Comparison of ENCODE assay signal across 9 mouse cellular contexts in genomic region chr11:24080541-24080940, GRCm38 (mm10). TPM values are rescaled to one million over a fixed set of nuclear protein-coding genes. Genes with fewer than 3 reads are reported as not detected.
A peak's percentile ranks its signal among the peaks of the same experiment; 100 is the strongest.
DNase-seq lines count a peak whose midpoint lies in the region; ATAC-seq and TF ChIP-seq lines count a peak whose summit lies in the region.
"Had no signal": no experiment of that assay in that cellular context is flagged by ENCODE, and none has a peak within 500 bp of the region (broad histone marks: within the 10 kb centered on the region; RNA-seq: fewer than 3 reads in every experiment).

No protein-coding gene starts in this region.

- no peak for TF ChIP-seq CTCF in layer of hippocampus, adult 2 months (conservative IDR thresholded peaks at IDR 0.05)
- TF ChIP-seq CTCF in bone marrow, adult 2 months (IDR thresholded peaks at IDR 0.05; ENCODE audit: control insufficient read depth, insufficient read depth, low read length) = no peak

- peaks cover under 1% of the 10 kb centered on the region for H3K36me3 ChIP-seq in heart, embryonic 10.5 days
- H3K36me3 ChIP-seq in limb, embryonic 14.5 days (ENCODE audit: control insufficient read depth, insufficient read depth, low read length) = peaks cover 8% of the 10 kb centered on the region
- peaks cover 5% of the 10 kb centered on the region for H3K36me3 ChIP-seq in neural tube, embryonic 13.5 days

- H3K4me1 ChIP-seq in bone marrow, adult 2 months (ENCODE audit: control insufficient read depth, insufficient read depth, low read length) = peaks cover 2% of the 10 kb centered on the region; the same call in 1 of the 2 replicates
- peaks cover 14% of the 10 kb centered on the region for H3K4me1 ChIP-seq in heart, embryonic 10.5 days
- H3K4me1 ChIP-seq in limb, embryonic 14.5 days (ENCODE audit: control insufficient read depth, insufficient read depth, low read length) = peaks cover 16% of the 10 kb centered on the region; the same call in 1 of the 2 replicates
- peaks cover 40% of the 10 kb centered on the region for H3K4me1 ChIP-seq in neural tube, embryonic 13.5 days (replicated peaks)

- H3K4me3 ChIP-seq in layer of hippocampus, adult 2 months = peak overlapping the region; percentile 79
- peak overlapping the region; percentile 76 for H3K4me3 ChIP-seq in bone marrow, adult 2 months (replicated peaks; ENCODE audit: control insufficient read depth, low read depth, low read length)
- H3K4me3 ChIP-seq in heart, embryonic 10.5 days = peak overlapping the region; percentile 78
- H3K4me3 ChIP-seq in limb, embryonic 14.5 days (replicated peaks; ENCODE audit: low read length) = peak overlapping the region; percentile 75
- H3K4me3 ChIP-seq in neural tube, embryonic 13.5 days = peak overlapping the region; percentile 81
- H3K4me3 ChIP-seq: myocyte had no signal

- DNase-seq in layer of hippocampus, adult 2 months (ENCODE audit: low spot score in 2 of 2) = peak in 1 of 2 experiments; percentile 67
- DNase-seq in layer of hippocampus, adult 9-11 months = no peak
- DNase-seq in heart, embryonic 10.5 days (ENCODE audit: low spot score) = no peak
- DNase-seq in limb, embryonic 14.5 days (ENCODE audit: low spot score) = peak; percentile 57
- DNase-seq in thymus, postnatal 0 days (ENCODE audit: low spot score) = peak; percentile 39
- no peak for DNase-seq in urinary bladder, postnatal 36 days (ENCODE audit: low spot score in 2 of 2)

- no peaks in the 10 kb centered on the region for H3K9me3 ChIP-seq in heart, embryonic 10.5 days
- H3K9me3 ChIP-seq in limb, embryonic 14.5 days (ENCODE audit: control insufficient read depth, low read length) = no peaks in the 10 kb centered on the region
- no peaks in the 10 kb centered on the region for H3K9me3 ChIP-seq in neural tube, embryonic 13.5 days

- ATAC-seq in limb, embryonic 14.5 days (ENCODE audit: low FRiP score, low read depth) = peak; percentile 17
- ATAC-seq in neural tube, embryonic 13.5 days (ENCODE audit: low read depth) = peak; percentile 51

- TF ChIP-seq POLR2A in bone marrow, adult 2 months (IDR thresholded peaks at IDR 0.05; ENCODE audit: borderline replicate concordance, control insufficient read depth, low read depth, low read length) = no peak
- no peak for TF ChIP-seq POLR2A in limb, embryonic 14.5 days (IDR thresholded peaks at IDR 0.05; ENCODE audit: borderline replicate concordance, extremely low read depth, insufficient read depth, insufficient read length)

- H3K27ac ChIP-seq in layer of hippocampus, adult 2 months = peak overlapping the region; percentile 95
- peak overlapping the region; percentile 43 for H3K27ac ChIP-seq in bone marrow, adult 2 months (ENCODE audit: control insufficient read depth, insufficient read depth, low read depth, low read length, poor library complexity)
- peak overlapping the region; percentile 92 for H3K27ac ChIP-seq in heart, embryonic 10.5 days
- H3K27ac ChIP-seq in limb, embryonic 14.5 days (replicated peaks; ENCODE audit: low read depth, low read length) = peak overlapping the region; percentile 97
- peak overlapping the region; percentile 99 for H3K27ac ChIP-seq in neural tube, embryonic 13.5 days (replicated peaks)

- peak overlapping the region; percentile 96 for H3K9ac ChIP-seq in limb, embryonic 14.5 days (ENCODE audit: low read depth, low read length, severe bottlenecking)
- H3K9ac ChIP-seq in neural tube, embryonic 13.5 days = peak overlapping the region; percentile 98

- H3K4me2 ChIP-seq in limb, embryonic 14.5 days (replicated peaks; ENCODE audit: low read depth, low read length, severe bottlenecking) = peak overlapping the region; percentile 95
- peak overlapping the region; percentile 78 for H3K4me2 ChIP-seq in neural tube, embryonic 13.5 days

- WGBS in bone marrow, adult 2 months = under 1% methylated on average over 30 of the region's 30 CpGs
- under 1% methylated on average over 30 of the region's 30 CpGs for WGBS in heart, embryonic 10.5 days
- WGBS in limb, embryonic 14.5 days = under 1% methylated on average over 21 of the region's 30 CpGs
- WGBS in neural tube, embryonic 13.5 days = under 1% methylated on average over 28 of the region's 30 CpGs

- no peaks in the 10 kb centered on the region; the same call in 1 of the 2 replicates for H3K27me3 ChIP-seq in heart, embryonic 10.5 days (ENCODE audit: insufficient read depth, poor library complexity, severe bottlenecking)
- no peaks in the 10 kb centered on the region for H3K27me3 ChIP-seq in limb, embryonic 14.5 days (ENCODE audit: control insufficient read depth, insufficient read depth, low read length)
- no peaks in the 10 kb centered on the region for H3K27me3 ChIP-seq in neural tube, embryonic 13.5 days

RNA-seq across cellular contexts. Expression of gene Bcl11a, which starts 2.7 kb away (rescaled TPM):
- 100 to 1,000 TPM; 117 to 121 TPM for total RNA-seq in layer of hippocampus, adult 2 months (2021)
- 23.1 and 23.5 TPM in 2 replicates for polyA plus RNA-seq in bone marrow, adult 2 months (2011; ENCODE audit: insufficient read depth, insufficient read length, low replicate concordance, missing spikeins)
- 13.5 and 23.5 TPM in 2 replicates for polyA plus RNA-seq in heart, embryonic 10.5 days (2016; fragmentation: Nextera tagmentation; extraction: Ambion mirVana)
- polyA plus RNA-seq in limb, embryonic 14.5 days (2012; rRNA removed) = 33.8 and 38.2 TPM in 2 replicates
- polyA plus RNA-seq in limb, embryonic 14.5 days (2014; fragmentation: Nextera tagmentation; extraction: Ambion mirVana) = 61.7 and 74.9 TPM in 2 replicates
- 125 and 131 TPM in 2 replicates for polyA plus RNA-seq in neural tube, embryonic 13.5 days (2015; fragmentation: Nextera tagmentation; extraction: Ambion mirVana)
- 7.4 and 8.0 TPM in 2 replicates for polyA plus RNA-seq in thymus, postnatal 0 days (2015; fragmentation: Nextera tagmentation; extraction: Ambion mirVana)
- polyA plus RNA-seq: myocyte had no signal

RNA-seq across cellular contexts. Expression of gene A830031A19Rik, which starts 5.7 kb away (rescaled TPM):
- 1 to 10 TPM; 1.3 to 1.7 TPM for total RNA-seq in layer of hippocampus, adult 2 months (2021)
- polyA plus RNA-seq in bone marrow, adult 2 months (2011; ENCODE audit: insufficient read depth, insufficient read length, low replicate concordance, missing spikeins) = not detected in 2 replicates
- polyA plus RNA-seq in heart, embryonic 10.5 days (2016; fragmentation: Nextera tagmentation; extraction: Ambion mirVana) = not detected in 2 replicates
- polyA plus RNA-seq in limb, embryonic 14.5 days (2012; rRNA removed) = 0.19 TPM in 1 of 2 replicates, not detected in the other
- polyA plus RNA-seq in limb, embryonic 14.5 days (2014; fragmentation: Nextera tagmentation; extraction: Ambion mirVana) = not detected in 2 replicates
- not detected in 2 replicates for polyA plus RNA-seq in neural tube, embryonic 13.5 days (2015; fragmentation: Nextera tagmentation; extraction: Ambion mirVana)
- not detected in 2 replicates for polyA plus RNA-seq in thymus, postnatal 0 days (2015; fragmentation: Nextera tagmentation; extraction: Ambion mirVana)
- polyA plus RNA-seq: myocyte had no signal

Comparison
In these comparisons a context has a peak if more than half of its experiments do, and no peak if none do; other contexts are left out.
1. DNase-seq: peak in limb, embryonic 14.5 days (single experiment) and thymus, postnatal 0 days (single experiment); none in layer of hippocampus, adult 9-11 months (single experiment), heart, embryonic 10.5 days (single experiment) and urinary bladder, postnatal 36 days (0 of 2).
2. H3K27ac ChIP-seq: peak in every context shown above with its lines; median percentile 99 in neural tube, embryonic 13.5 days; 97 in limb, embryonic 14.5 days; 95 in layer of hippocampus, adult 2 months; 92 in heart, embryonic 10.5 days; 43 in bone marrow, adult 2 months.
3. Peak in every context shown above with its lines, with median percentiles within 50 percentile points of each other: H3K4me3 ChIP-seq.